Mouse (Mus musculus) adrenal gland, adult 8-10 months (tissue): ENCODE data around the gene Sin3a. TPM values are rescaled to one million over a fixed set of nuclear protein-coding genes. Genes with fewer than 3 reads are reported as not detected.

Experiments used
- total RNA-seq, 4 experiments: library from RNA; stranded (reverse); gene quantifications; 2 replicates each; pipeline ENCODE4 v1.2.4; 2022

Sin3a gene
- total RNA-seq, 4 experiments from 2014 or later, result 43.5 to 69.7 (median 66.9) TPM

Other genes starting within 250 kb of the Sin3a start
- gene Odf3l1, start 207.4 kb upstream of the Sin3a start, total RNA-seq, result 1 to 10 TPM in 1 of 4 experiments, under 1 TPM in 2, not detected in 1; 0.29 to 1.5 (median 0.40) TPM
- 10 to 100 TPM in 1 of 4 experiments, 1 to 10 TPM in 3; 6.4 to 15.0 (median 8.1) TPM for gene Cspg4, start 207.0 kb upstream of the Sin3a start, total RNA-seq
- 10 to 100 TPM; 31.4 to 52.0 (median 39.9) TPM for gene Snx33, start 143.7 kb upstream of the Sin3a start, total RNA-seq
- gene Imp3, start 134.6 kb upstream of the Sin3a start, total RNA-seq, result 100 to 1,000 TPM; 102 to 128 (median 114) TPM
- gene Snupn, start 121.2 kb upstream of the Sin3a start, total RNA-seq, result 10 to 100 TPM; 16.2 to 20.6 (median 17.2) TPM
- gene Ptpn9, start 77.1 kb upstream of the Sin3a start, total RNA-seq, result 10 to 100 TPM; 54.2 to 57.3 (median 56.7) TPM
- 100 to 1,000 TPM; 138 to 208 (median 173) TPM for gene Man2c1, start 58.6 kb downstream of the Sin3a start, total RNA-seq
- 10 to 100 TPM; 10.7 to 16.6 (median 13.7) TPM for gene Neil1, start 76.3 kb downstream of the Sin3a start, total RNA-seq
- gene Commd4, start 86.3 kb downstream of the Sin3a start, total RNA-seq, result 10 to 100 TPM; 65.5 to 89.4 (median 70.9) TPM
- gene Trcg1, start 164.5 kb downstream of the Sin3a start, total RNA-seq, result not detected
- gene 1700017B05Rik, start 190.6 kb downstream of the Sin3a start, total RNA-seq, result 10 to 100 TPM; 41.3 to 76.8 (median 50.9) TPM